Mouse (Mus musculus) brain, embryonic 14.5 days (tissue): ENCODE data around the gene Plscr2.

ENCODE experiments used
- CTCF ChIP-seq: fragments of 200-500 bp; IDR thresholded peaks from 2 replicates; pipeline ENCODE4 v1.5.1; 2012; ENCODE audit warnings: inconsistent platforms, mild to moderate bottlenecking, moderate library complexity, borderline replicate concordance; ENCODE audit not compliant: insufficient read depth, insufficient read length; ENCODE audit errors: extremely low read depth
- POLR2A ChIP-seq: fragments of 200-500 bp; IDR thresholded peaks from 2 replicates; pipeline ENCODE4 v1.6.1; 2012; ENCODE audit warnings: mild to moderate bottlenecking, inconsistent platforms, borderline replicate concordance; ENCODE audit not compliant: poor library complexity, insufficient read depth, insufficient read length, severe bottlenecking; ENCODE audit errors: extremely low read depth

- TF ChIP-seq POLR2A (no peak), CTCF (no peak)
These were observed 40.4 kb upstream of the Plscr2 start for GRCm38 (mm10) chr9:92234901-92235458.
